Mouse (Mus musculus) stomach, postnatal 0 days (tissue): ENCODE measurements around the gene Pced1b.

Source experiments
- CTCF ChIP-seq: IDR thresholded peaks from 2 replicates; pipeline ENCODE4 v1.5.1; 2016; ENCODE audit warnings: antibody characterized with exemption, low read depth, mild to moderate bottlenecking, moderate library complexity
- EP300 ChIP-seq: optimal IDR thresholded peaks from 2 replicates; pipeline ENCODE3; 2016; ENCODE audit warnings: antibody characterized with exemption

GRCm38 (mm10) chr15:97249322-97249721 lies 2.4 kb downstream of the Pced1b start:
- TF ChIP-seq EP300 (no peak), CTCF (no peak)
